Mouse (Mus musculus) erythroblast, embryonic 14.5 days (primary cell): ENCODE data around the gene Fry.

Source experiments
- GATA1 ChIP-seq: IDR thresholded peaks from 2 replicates; pipeline ENCODE4 v1.6.1; 2012; ENCODE audit warnings: low read length, inconsistent platforms, mixed read lengths
- TAL1 ChIP-seq: IDR thresholded peaks from 3 replicates; pipeline ENCODE4 v1.6.1; 2012; ENCODE audit warnings: low read length, inconsistent platforms, mixed read lengths

- TF ChIP-seq GATA1 (no peak), TAL1 (no peak)
Measured at GRCm38 (mm10) chr5:150425038-150425437, 306.6 kb downstream of the Fry start.
